Mouse (Mus musculus) CH12.LX (cell line): Measurements from ENCODE around the gene Ppih. TPM values are rescaled to one million over a fixed set of nuclear protein-coding genes. Genes with fewer than 3 reads are reported as not detected.

Source experiments
- DNase-seq: peaks from one replicate; pipeline ENCODE4 v3.0.0-alpha.2; 2013; ENCODE audit errors: extremely low read depth
- H3K27ac ChIP-seq: 2 replicates; pipeline ENCODE4 v1.5.1; 2012; ENCODE audit warnings: low read depth, mild to moderate bottlenecking, control low read depth, moderate library complexity; ENCODE audit not compliant: insufficient read depth
- H3K27me3 ChIP-seq: replicated peaks from 2 replicates; pipeline ENCODE3; 2012; ENCODE audit warnings: inconsistent platforms
- H3K36me3 ChIP-seq, 2 experiments: replicated peaks in 1 of 2; 2 replicates each; pipeline versions ENCODE3 to v1.6.1; 2012; ENCODE audit warnings: inconsistent platforms in 1 of 2, low read length in 1 of 2, mild to moderate bottlenecking in 1 of 2, mixed read lengths in 1 of 2, moderate library complexity in 1 of 2; ENCODE audit not compliant: control insufficient read depth in 1 of 2, insufficient read depth in 1 of 2
- H3K4me1 ChIP-seq, 2 experiments: 2 replicates each; pipeline ENCODE4 v1.6.1; 2012; ENCODE audit warnings: inconsistent platforms in 1 of 2, moderate library complexity in 1 of 2; ENCODE audit not compliant: insufficient read depth in 2 of 2, control insufficient read depth in 1 of 2
- H3K4me2 ChIP-seq: 2 replicates; pipeline ENCODE4 v1.6.1; 2012; ENCODE audit warnings: low read depth, mild to moderate bottlenecking, control low read depth; ENCODE audit not compliant: poor library complexity, insufficient read depth, severe bottlenecking
- H3K4me3 ChIP-seq, 3 experiments: fragments of 150-350 bp in 1 of 3; sonication (generic) in 1 of 3; replicated peaks in 1 of 3; 2 replicates each; pipeline versions ENCODE3 to v1.5.1; 2011 to 2012; ENCODE audit warnings: low read depth in 2 of 3, low read length in 2 of 3, mild to moderate bottlenecking in 2 of 3, moderate library complexity in 2 of 3, control low read depth in 1 of 3, improper control_type of control experiment in 1 of 3, inconsistent platforms in 1 of 3, mixed read lengths in 1 of 3; ENCODE audit not compliant: poor library complexity in 1 of 3
- H3K79me2 ChIP-seq: replicated peaks from 2 replicates; pipeline ENCODE4 v1.6.1; 2012; ENCODE audit warnings: mild to moderate bottlenecking, moderate library complexity; ENCODE audit not compliant: control insufficient read depth, poor library complexity, insufficient read depth, severe bottlenecking; ENCODE audit errors: extremely low read depth
- H3K9ac ChIP-seq: 2 replicates; pipeline ENCODE4 v1.6.1; 2012; ENCODE audit warnings: low read depth, mild to moderate bottlenecking, control low read depth, moderate library complexity; ENCODE audit not compliant: insufficient read depth
- H3K9me3 ChIP-seq: replicated peaks from 2 replicates; pipeline ENCODE3; 2012; ENCODE audit warnings: low read length, inconsistent platforms, mixed read lengths
- BHLHE40 ChIP-seq: IDR thresholded peaks from 2 replicates; pipeline ENCODE4 v1.6.1; 2011; ENCODE audit warnings: mild to moderate bottlenecking, low read depth, low read length, improper control_type of control experiment
- CHD1 ChIP-seq: IDR thresholded peaks from 2 replicates; pipeline ENCODE4 v1.6.1; 2012; ENCODE audit warnings: low read depth, low read length, improper control_type of control experiment, inconsistent platforms
- CHD2 ChIP-seq: IDR thresholded peaks from 2 replicates; pipeline ENCODE4 v1.6.1; 2011; ENCODE audit warnings: low read length, improper control_type of control experiment
- CTCF ChIP-seq, 2 experiments: IDR thresholded peaks in 1 of 2; conservative IDR thresholded peaks in 1 of 2; 2 replicates each; pipeline ENCODE4 v1.5.1; 2011 to 2012; ENCODE audit warnings: low read depth in 2 of 2, low read length in 2 of 2, improper control_type of control experiment in 1 of 2, inconsistent platforms in 1 of 2, mild to moderate bottlenecking in 1 of 2, moderate library complexity in 1 of 2
- ELF1 ChIP-seq: IDR thresholded peaks from 2 replicates; pipeline ENCODE4 v1.6.1; 2014; ENCODE audit warnings: low read depth, mild to moderate bottlenecking, inconsistent platforms, low read length, improper control_type of control experiment
- EP300 ChIP-seq: IDR thresholded peaks from 2 replicates; pipeline ENCODE4 v1.6.1; 2011; ENCODE audit warnings: low read length, improper control_type of control experiment
- GABPA ChIP-seq: IDR thresholded peaks from 2 replicates; pipeline ENCODE4 v1.6.1; 2012; ENCODE audit warnings: low read depth, low read length, improper control_type of control experiment, inconsistent platforms; ENCODE audit not compliant: insufficient replicate concordance
- HCFC1 ChIP-seq: IDR thresholded peaks from 2 replicates; pipeline ENCODE4 v1.6.1; 2012; ENCODE audit warnings: low read depth, mild to moderate bottlenecking, inconsistent platforms, low read length, improper control_type of control experiment
- IRF4 ChIP-seq: IDR thresholded peaks from 2 replicates; pipeline ENCODE4 v1.6.1; 2014; ENCODE audit warnings: low read depth, mild to moderate bottlenecking, inconsistent platforms, low read length, improper control_type of control experiment
- JUND ChIP-seq: conservative IDR thresholded peaks from 2 replicates; pipeline ENCODE4 v1.6.1; 2011; ENCODE audit warnings: low read depth, low read length, improper control_type of control experiment
- KAT2A ChIP-seq: IDR thresholded peaks from 2 replicates; pipeline ENCODE4 v1.6.1; 2012; ENCODE audit warnings: low read length, improper control_type of control experiment, inconsistent platforms; ENCODE audit not compliant: insufficient replicate concordance
- MAZ ChIP-seq: IDR thresholded peaks from 2 replicates; pipeline ENCODE4 v1.6.1; 2012; ENCODE audit warnings: low read depth, mild to moderate bottlenecking, inconsistent platforms, low read length, improper control_type of control experiment, moderate library complexity
- MXI1 ChIP-seq: IDR thresholded peaks from 2 replicates; pipeline ENCODE4 v1.6.1; 2011; ENCODE audit warnings: mild to moderate bottlenecking, low read depth, low read length, improper control_type of control experiment
- NELFE ChIP-seq: IDR thresholded peaks from 2 replicates; pipeline ENCODE4 v1.6.1; 2011; ENCODE audit warnings: low read depth, low read length, improper control_type of control experiment
- NRF1 ChIP-seq: IDR thresholded peaks from 2 replicates; pipeline ENCODE4 v1.6.1; 2014; ENCODE audit warnings: low read depth, mild to moderate bottlenecking, inconsistent platforms, low read length, improper control_type of control experiment, moderate library complexity
- POLR2A ChIP-seq: IDR thresholded peaks from 2 replicates; pipeline ENCODE4 v1.6.1; 2011; ENCODE audit warnings: low read depth, mild to moderate bottlenecking, improper control_type of control experiment, low read length
- POLR2AphosphoS2 ChIP-seq: IDR thresholded peaks from 2 replicates; pipeline ENCODE4 v1.6.1; 2011; ENCODE audit warnings: low read depth, low read length, improper control_type of control experiment
- RAD21 ChIP-seq: IDR thresholded peaks from 2 replicates; pipeline ENCODE4 v1.6.1; 2011; ENCODE audit warnings: low read depth, mild to moderate bottlenecking, low read length, improper control_type of control experiment, moderate library complexity
- SIN3A ChIP-seq: IDR thresholded peaks from 2 replicates; pipeline ENCODE4 v1.6.1; 2012; ENCODE audit warnings: low read length, improper control_type of control experiment, inconsistent platforms
- SMC3 ChIP-seq: IDR thresholded peaks from 2 replicates; pipeline ENCODE4 v1.6.1; 2011; ENCODE audit warnings: low read depth, low read length, improper control_type of control experiment
- TBP ChIP-seq: conservative IDR thresholded peaks from 2 replicates; pipeline ENCODE4 v1.6.1; 2011; ENCODE audit warnings: low read depth, low read length, improper control_type of control experiment
- TCF12 ChIP-seq: IDR thresholded peaks from 2 replicates; pipeline ENCODE4 v1.6.1; 2014; ENCODE audit warnings: low read depth, mild to moderate bottlenecking, inconsistent platforms, low read length, improper control_type of control experiment
- ZC3H11A ChIP-seq: IDR thresholded peaks from 2 replicates; pipeline ENCODE4 v1.6.1; 2012; ENCODE audit warnings: low read depth, mild to moderate bottlenecking, inconsistent platforms, low read length, improper control_type of control experiment
- ZKSCAN1 ChIP-seq: IDR thresholded peaks from 2 replicates; pipeline ENCODE4 v1.6.1; 2012; ENCODE audit warnings: low read depth, inconsistent platforms, low read length, improper control_type of control experiment, borderline replicate concordance
- ZMIZ1 ChIP-seq: IDR thresholded peaks from 2 replicates; pipeline ENCODE4 v1.6.1; 2012; ENCODE audit warnings: low read depth, mild to moderate bottlenecking, inconsistent platforms, low read length, improper control_type of control experiment
- dilution Hi-C: fragments of 300-500 bp; cut with MboI; formaldehyde crosslinking; loops from 2 replicates; pipeline ENCODE4 v1.14.3; 2020; ENCODE audit warnings: low sequenced_read_pairs; ENCODE audit not compliant: extremely low pct_unique_long_range_greater_than_20kb, extremely low pct_ligation_motif_present
- in situ Hi-C: fragments of 300-500 bp; cut with MboI; formaldehyde crosslinking; loops from 3 replicates; pipeline ENCODE4 v1.14.3; 2019; ENCODE audit warnings: low sequenced_read_pairs, low pct_ligation_motif_present, low pct_unique_long_range_greater_than_20kb, mixed read lengths
- polyA plus RNA-seq: library from polyadenylated mRNA; unstranded; fragments of >175 nt; gene quantifications from 2 replicates; pipeline ENCODE4 v1.2.1, GENCODE M21; 2012; ENCODE audit warnings: low read depth; ENCODE audit not compliant: insufficient read length
- total RNA-seq, 2 experiments: library from RNA; depleted of rRNA; stranded (reverse); fragments of 300-350 nt in 1 of 2; fragments of >200 nt in 1 of 2; gene quantifications; 2 replicates each; pipeline ENCODE4 v1.2.3; 2012 to 2014

Ppih gene
- 125 and 175 TPM in 2 replicates for total RNA-seq (2012; rRNA removed)
- total RNA-seq (2014; rRNA removed) = 179 and 195 TPM in 2 replicates
- 132 and 158 TPM in 2 replicates for polyA plus RNA-seq

- H3K27me3 ChIP-seq = no peaks in the 10 kb centered on the region
- peak within 1 kb of the TSS; percentile 50 for H3K27ac ChIP-seq
- H3K4me2 ChIP-seq = peak within 1 kb of the TSS; percentile 80
- dilution Hi-C loops (no loop called here), in situ Hi-C loops (no loop called here)
- H3K4me3 ChIP-seq = peak within 1 kb of the TSS; percentile 93 to 96 (median 94)
- DNase-seq = peak; percentile 93
- H3K9me3 ChIP-seq = no peaks in the 10 kb centered on the region
- H3K79me2 ChIP-seq = peaks cover 10% of the 10 kb centered on the region
- H3K4me1 ChIP-seq = peaks cover 11 to 47% of the 10 kb centered on the region in 2 experiments
- TF ChIP-seq KAT2A = peak; percentile 89; the same call in 1 of the 2 replicates
- TF ChIP-seq ELF1 = peak; percentile 91
- TF ChIP-seq GABPA = no peak; the same call in 1 of the 2 replicates
- TF ChIP-seq JUND = no peak
- TF ChIP-seq IRF4 = 0 out of 2 replicates have a peak, but pooled peaks have one; percentile 38
- TF ChIP-seq SIN3A = peak; percentile 90
- peak; percentile 92 for TF ChIP-seq TCF12
- peak; percentile 87 for TF ChIP-seq CHD2
- peak; percentile 91 for TF ChIP-seq HCFC1
- peak; percentile 77; the same call in 1 of the 2 replicates for TF ChIP-seq POLR2AphosphoS2
- TF ChIP-seq TBP = peak; percentile 82
- peak; percentile 82 for TF ChIP-seq NELFE
- TF ChIP-seq MXI1 = peak; percentile 47; the same call in 1 of the 2 replicates
- TF ChIP-seq ZC3H11A = no peak
- TF ChIP-seq SMC3 = no peak
- TF ChIP-seq ZMIZ1 = peak; percentile 66; the same call in 1 of the 2 replicates
- TF ChIP-seq NRF1 = peak; percentile 84
- peak; percentile 93 for TF ChIP-seq POLR2A
- peaks cover 32 to 40% of the 10 kb centered on the region in 2 experiments for H3K36me3 ChIP-seq
- H3K9ac ChIP-seq = peak within 1 kb of the TSS; percentile 80
Observed at GRCm38 (mm10) chr4:119320131-119320830, at the start of gene Ppih. TSS of gene Ppih (minus strand) at chr4:119320546.

- no peaks in the 10 kb centered on the region for H3K27me3 ChIP-seq
- H3K36me3 ChIP-seq = no peaks in the 10 kb centered on the region
- H3K4me2 ChIP-seq = no peak overlapping the region
- no peaks in the 10 kb centered on the region for H3K79me2 ChIP-seq
- no peak overlapping the region for H3K9ac ChIP-seq
- no peak for DNase-seq
- H3K9me3 ChIP-seq = peaks cover 12% of the 10 kb centered on the region
- no peak overlapping the region for H3K27ac ChIP-seq
- H3K4me1 ChIP-seq = peaks cover 0 to 9% of the 10 kb centered on the region in 2 experiments; a peak in 2 of 4 replicates
- H3K4me3 ChIP-seq = no peak overlapping the region
- TF ChIP-seq EP300 = no peak
- no peak for TF ChIP-seq NRF1
- TF ChIP-seq KAT2A = no peak
- no peak for TF ChIP-seq MAZ
- TF ChIP-seq GABPA = no peak
- no peak for TF ChIP-seq TCF12
- no peak for TF ChIP-seq NELFE
- no peak for TF ChIP-seq CHD1
- no peak for TF ChIP-seq IRF4
- TF ChIP-seq RAD21 = no peak
- TF ChIP-seq BHLHE40 = no peak
- TF ChIP-seq ZKSCAN1 = no peak
- no peak for TF ChIP-seq CTCF (conservative IDR thresholded peaks at IDR 0.05 in 1 of 2, IDR thresholded peaks at IDR 0.05 in 1 of 2; ENCODE audit: low read depth in 2 of 2, low read length in 2 of 2)
- no peak for TF ChIP-seq SMC3
- TF ChIP-seq ZC3H11A = no peak
- in situ Hi-C loops (no loop called here), dilution Hi-C loops (no loop called here)
Observed at GRCm38 (mm10) chr4:119369460-119369859, 49.1 kb upstream of the Ppih start.
